Mouse (Mus musculus) MEL (cell line): ENCODE measurements around the gene Col1a1. TPM values are rescaled to one million over a fixed set of nuclear protein-coding genes. Genes with fewer than 3 reads are reported as not detected.
A peak's percentile ranks its signal among the peaks of the same experiment; 100 is the strongest.

Experiments
- DNase-seq: peaks from one replicate; pipeline ENCODE4 v3.0.0; 2011; ENCODE audit warnings: low read depth, low spot score
- H3K27ac ChIP-seq: 2 replicates; pipeline ENCODE4 v1.5.1; 2012; ENCODE audit warnings: low read depth, mild to moderate bottlenecking, control low read depth, low read length, moderate library complexity; ENCODE audit not compliant: control insufficient read depth
- H3K27me3 ChIP-seq, 2 experiments: fragments of 150-350 bp in 1 of 2; sonication (generic) in 1 of 2; 2 replicates each; pipeline ENCODE4 v1.6.1; 2012; ENCODE audit warnings: low read length in 2 of 2, mild to moderate bottlenecking in 2 of 2, improper control_type of control experiment in 1 of 2, moderate library complexity in 1 of 2; ENCODE audit not compliant: insufficient read depth in 2 of 2, control insufficient read depth in 1 of 2
- H3K36me3 ChIP-seq, 2 experiments: 2 replicates each; pipeline ENCODE4 v1.6.1; 2012 to 2014; ENCODE audit warnings: low read length in 2 of 2, improper control_type of control experiment in 1 of 2, inconsistent platforms in 1 of 2, mild to moderate bottlenecking in 1 of 2; ENCODE audit not compliant: insufficient read depth in 2 of 2, control insufficient read depth in 1 of 2
- H3K4me1 ChIP-seq, 2 experiments: fragments of 150-350 bp in 1 of 2; sonication (generic) in 1 of 2; 2 replicates each; pipeline ENCODE4 v1.6.1; 2012; ENCODE audit warnings: low read length in 2 of 2, improper control_type of control experiment in 1 of 2, mild to moderate bottlenecking in 1 of 2; ENCODE audit not compliant: insufficient read depth in 2 of 2, control insufficient read depth in 1 of 2
- H3K4me3 ChIP-seq, 2 experiments: fragments of 150-350 bp in 1 of 2; sonication (generic) in 1 of 2; 2 replicates each; pipeline ENCODE4 v1.5.1; 2012; ENCODE audit warnings: low read depth in 2 of 2, low read length in 2 of 2, mild to moderate bottlenecking in 2 of 2, moderate library complexity in 2 of 2, control low read depth in 1 of 2, improper control_type of control experiment in 1 of 2; ENCODE audit not compliant: control insufficient read depth in 1 of 2, insufficient read depth in 1 of 2
- H3K79me2 ChIP-seq: 2 replicates; pipeline ENCODE4 v1.6.1; 2012; ENCODE audit warnings: mild to moderate bottlenecking, low read length, moderate library complexity; ENCODE audit not compliant: control insufficient read depth, poor library complexity, insufficient read depth
- H3K9ac ChIP-seq: 2 replicates; pipeline ENCODE4 v1.6.1; 2012; ENCODE audit warnings: low read depth, mild to moderate bottlenecking, control low read depth, low read length, moderate library complexity; ENCODE audit not compliant: control insufficient read depth, poor library complexity, severe bottlenecking
- H3K9me3 ChIP-seq: fragments of 150-350 bp; sonication (generic); replicated peaks from 2 replicates; pipeline ENCODE4 v1.6.1; 2012; ENCODE audit warnings: mild to moderate bottlenecking, low read length, improper control_type of control experiment, moderate library complexity; ENCODE audit not compliant: insufficient read depth
- CHD2 ChIP-seq: IDR thresholded peaks from 2 replicates; pipeline ENCODE4 v1.6.1; 2011; ENCODE audit warnings: low read length, improper control_type of control experiment
- CTCF ChIP-seq, 3 experiments: IDR thresholded peaks in 2 of 3; conservative IDR thresholded peaks in 1 of 3; 2 replicates each; pipeline ENCODE4 v1.5.1; 2011 to 2012; ENCODE audit warnings: low read length in 3 of 3, low read depth in 2 of 3, mild to moderate bottlenecking in 2 of 3, improper control_type of control experiment in 1 of 3, inconsistent platforms in 1 of 3, mixed read lengths in 1 of 3, moderate library complexity in 1 of 3; ENCODE audit not compliant: control insufficient read depth in 1 of 3, insufficient read depth in 1 of 3, poor library complexity in 1 of 3, severe bottlenecking in 1 of 3
- E2F4 ChIP-seq: IDR thresholded peaks from 2 replicates; pipeline ENCODE4 v1.6.1; 2011; ENCODE audit warnings: low read depth, low read length, improper control_type of control experiment, borderline replicate concordance
- ELF1 ChIP-seq: IDR thresholded peaks from 2 replicates; pipeline ENCODE4 v1.6.1; 2014; ENCODE audit warnings: low read depth, mild to moderate bottlenecking, inconsistent platforms, low read length, improper control_type of control experiment, moderate library complexity
- EP300 ChIP-seq, 2 experiments: IDR thresholded peaks; 2 replicates each; pipeline ENCODE4 v1.6.1; 2011; ENCODE audit warnings: improper control_type of control experiment in 2 of 2, low read length in 2 of 2, low read depth in 1 of 2, mild to moderate bottlenecking in 1 of 2
- GATA1 ChIP-seq: IDR thresholded peaks from 2 replicates; pipeline ENCODE4 v1.6.1; 2011; ENCODE audit warnings: low read depth, low read length, improper control_type of control experiment
- HCFC1 ChIP-seq: IDR thresholded peaks from 2 replicates; pipeline ENCODE4 v1.6.1; 2012; ENCODE audit warnings: low read depth, mild to moderate bottlenecking, inconsistent platforms, low read length, improper control_type of control experiment, moderate library complexity
- MAFK ChIP-seq: IDR thresholded peaks from 2 replicates; pipeline ENCODE4 v1.6.1; 2011; ENCODE audit warnings: low read depth, mild to moderate bottlenecking, low read length, improper control_type of control experiment, borderline replicate concordance
- MAZ ChIP-seq: IDR thresholded peaks from 2 replicates; pipeline ENCODE4 v1.6.1; 2012; ENCODE audit warnings: low read depth, mild to moderate bottlenecking, inconsistent platforms, low read length, improper control_type of control experiment
- MEF2A ChIP-seq: IDR thresholded peaks from 2 replicates; pipeline ENCODE4 v1.6.1; 2014; ENCODE audit warnings: low read depth, mild to moderate bottlenecking, inconsistent platforms, low read length, improper control_type of control experiment; ENCODE audit not compliant: poor library complexity, insufficient replicate concordance, severe bottlenecking; ENCODE audit errors: extremely low read depth
- MXI1 ChIP-seq: IDR thresholded peaks from 2 replicates; pipeline ENCODE4 v1.6.1; 2011; ENCODE audit warnings: mild to moderate bottlenecking, low read depth, low read length, improper control_type of control experiment
- MYB ChIP-seq: IDR thresholded peaks from 2 replicates; pipeline ENCODE4 v1.6.1; 2011; ENCODE audit warnings: mild to moderate bottlenecking, low read depth, low read length, improper control_type of control experiment
- MYC ChIP-seq: IDR thresholded peaks from 2 replicates; pipeline ENCODE4 v1.6.1; 2011; ENCODE audit warnings: low read depth, mild to moderate bottlenecking, low read length, improper control_type of control experiment, moderate library complexity
- NELFE ChIP-seq: IDR thresholded peaks from 2 replicates; pipeline ENCODE4 v1.6.1; 2011; ENCODE audit warnings: low read depth, low read length, improper control_type of control experiment
- POLR2AphosphoS5 ChIP-seq: IDR thresholded peaks from 2 replicates; pipeline ENCODE4 v1.6.1; 2012; ENCODE audit warnings: low read depth, borderline replicate concordance, mild to moderate bottlenecking, inconsistent platforms, low read length, moderate library complexity, mixed read lengths
- RCOR1 ChIP-seq: IDR thresholded peaks from 2 replicates; pipeline ENCODE4 v1.6.1; 2012; ENCODE audit warnings: low read depth, mild to moderate bottlenecking, inconsistent platforms, low read length, improper control_type of control experiment
- SMC3 ChIP-seq: IDR thresholded peaks from 2 replicates; pipeline ENCODE4 v1.6.1; 2011; ENCODE audit warnings: low read depth, low read length, improper control_type of control experiment
- TAL1 ChIP-seq: IDR thresholded peaks from 2 replicates; pipeline ENCODE4 v1.6.1; 2012; ENCODE audit warnings: mild to moderate bottlenecking, inconsistent platforms, low read length, moderate library complexity, mixed read lengths
- TBP ChIP-seq: IDR thresholded peaks from 2 replicates; pipeline ENCODE4 v1.8.0; 2011; ENCODE audit warnings: low read depth, low read length, improper control_type of control experiment
- TCF12 ChIP-seq: IDR thresholded peaks from 2 replicates; pipeline ENCODE4 v1.6.1; 2014; ENCODE audit warnings: low read depth, mild to moderate bottlenecking, inconsistent platforms, low read length, improper control_type of control experiment, moderate library complexity
- USF1 ChIP-seq: IDR thresholded peaks from 2 replicates; pipeline ENCODE4 v1.6.1; 2014; ENCODE audit warnings: low read depth, mild to moderate bottlenecking, inconsistent platforms, low read length, improper control_type of control experiment, moderate library complexity
- ZNF384 ChIP-seq: IDR thresholded peaks from 2 replicates; pipeline ENCODE4 v1.6.1; 2012; ENCODE audit warnings: low read depth, mild to moderate bottlenecking, inconsistent platforms, low read length, improper control_type of control experiment
- polyA plus RNA-seq, 2 experiments: library from polyadenylated mRNA; stranded (reverse) in 1 of 2; unstranded in 1 of 2; fragments of >175 nt in 1 of 2; fragments of >200 nt in 1 of 2; gene quantifications; 2 replicates each; pipeline versions ENCODE4 v1.2.1 to v1.2.4; 2012; ENCODE audit warnings: low replicate concordance in 2 of 2, low read depth in 1 of 2; ENCODE audit not compliant: insufficient read length in 2 of 2, insufficient read depth in 1 of 2, missing spikeins in 1 of 2
- total RNA-seq: library from RNA; depleted of rRNA; stranded (reverse); fragments of 300-350 nt; gene quantifications from 2 replicates; pipeline ENCODE4 v1.2.3, GENCODE M21; 2012

Gene Col1a1
- total and polyA plus RNA-seq, 3 experiments = 0.12 to 0.61 TPM; not detected in 1

GRCm38 (mm10) chr11:94942282-94943023, 6.4 kb downstream of the Col1a1 start:
- TF ChIP-seq TBP = no peak
- TF ChIP-seq CTCF (IDR thresholded peaks at IDR 0.05 in 2 of 3, conservative IDR thresholded peaks at IDR 0.05 in 1 of 3; ENCODE audit: control insufficient read depth in 1 of 3, insufficient read depth in 1 of 3, low read depth in 2 of 3, low read length in 3 of 3, poor library complexity in 1 of 3, severe bottlenecking in 1 of 3) = peak; percentile 60 to 78 (median 77)
- no peak for TF ChIP-seq GATA1
- peak; percentile 61 for TF ChIP-seq SMC3
- TF ChIP-seq, all 39 proteins: peak for 2
- Histone ChIP-seq H3K79me2 (no peaks in the 10 kb centered on the region), H3K9me3 (no peaks in the 10 kb centered on the region), H3K27me3 (0 out of 4 replicates have a peak, but pooled peaks cover 0 to 1% of the 10 kb centered on the region in 2 experiments), H3K4me3 (no peak overlapping the region), H3K4me1 (peaks cover 0 to 11% of the 10 kb centered on the region in 2 experiments; a peak in 3 of 4 replicates), H3K9ac (no peak overlapping the region), H3K36me3 (no peaks in the 10 kb centered on the region), H3K27ac (no peak overlapping the region)
- peak; percentile 83 for DNase-seq

GRCm38 (mm10) chr11:94943054-94943453, 7.0 kb downstream of the Col1a1 start:
- Histone ChIP-seq H3K27ac (no peak overlapping the region), H3K27me3 (0 out of 4 replicates have a peak, but pooled peaks cover 0 to 1% of the 10 kb centered on the region in 2 experiments), H3K36me3 (no peaks in the 10 kb centered on the region), H3K9ac (no peak overlapping the region), H3K4me1 (peaks cover 0 to 8% of the 10 kb centered on the region in 2 experiments; a peak in 2 of 4 replicates), H3K9me3 (no peaks in the 10 kb centered on the region), H3K79me2 (no peaks in the 10 kb centered on the region), H3K4me3 (no peak overlapping the region)
- DNase-seq = no peak
- TF ChIP-seq EP300 (IDR thresholded peaks at IDR 0.05; ENCODE audit: low read depth in 1 of 2, low read length in 2 of 2) = no peak
- no peak for TF ChIP-seq MXI1
- TF ChIP-seq MAFK = no peak
- TF ChIP-seq MAZ = no peak
- no peak for TF ChIP-seq POLR2AphosphoS5
- no peak for TF ChIP-seq TCF12
- TF ChIP-seq MYC = no peak
- TF ChIP-seq E2F4 = no peak
- TF ChIP-seq NELFE = no peak
- no peak for TF ChIP-seq MYB
- no peak for TF ChIP-seq GATA1
- no peak for TF ChIP-seq TAL1
- TF ChIP-seq RCOR1 = no peak
- no peak for TF ChIP-seq ZNF384
- no peak for TF ChIP-seq CHD2
- no peak for TF ChIP-seq ELF1
- TF ChIP-seq MEF2A = no peak
- TF ChIP-seq HCFC1 = no peak
- no peak for TF ChIP-seq USF1
